In the genomic region with DNA sequence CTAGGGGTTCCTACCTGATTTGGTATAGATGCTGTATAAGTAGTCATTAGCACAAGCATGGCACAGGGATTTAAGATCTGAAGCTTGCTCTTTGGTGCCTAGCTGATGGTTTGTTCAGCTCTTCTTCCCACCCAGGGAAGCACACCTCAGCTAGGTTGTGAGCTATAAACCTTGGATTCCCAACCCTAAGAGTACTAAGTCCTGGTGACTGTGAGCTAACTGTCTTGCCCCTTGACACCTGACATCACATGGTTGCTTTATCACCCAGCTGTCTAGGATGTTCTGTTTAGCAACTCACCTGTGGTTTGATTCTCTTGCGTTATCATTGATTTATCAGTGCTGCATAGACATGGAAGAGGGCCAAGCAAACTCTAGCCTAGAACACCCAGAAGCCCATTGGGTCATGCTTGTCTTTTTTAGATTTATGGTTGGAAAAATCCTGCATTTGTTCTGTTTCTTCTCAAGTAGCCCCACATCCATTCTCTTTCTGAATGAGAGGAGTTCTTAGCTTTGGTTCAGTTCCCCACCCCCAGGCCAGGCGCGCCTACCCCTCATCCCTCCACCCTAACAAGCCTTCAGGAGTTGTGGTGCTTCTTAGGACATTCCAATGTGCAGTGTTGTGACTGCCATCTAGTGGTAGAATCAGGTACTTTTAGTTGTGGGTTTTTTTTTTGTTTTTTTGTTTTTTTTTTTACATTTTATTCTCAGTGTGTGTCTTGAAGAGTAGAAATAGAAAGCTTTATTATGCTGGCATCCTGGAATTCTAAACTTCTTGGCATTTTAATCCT, we compare ENCODE assay signal across 11 mouse cellular contexts.
DNase-seq lines count a peak whose midpoint lies in the region; ATAC-seq and TF ChIP-seq lines count a peak whose summit lies in the region.
"Had no signal": no experiment of that assay in that cellular context is flagged by ENCODE, and none has a peak within 500 bp of the region (broad histone marks: within the 10 kb centered on the region; RNA-seq: fewer than 3 reads in every experiment).

No protein-coding gene starts in this region.

- TF ChIP-seq POLR2A in bone marrow macrophage, adult 2 months (IDR thresholded peaks at IDR 0.05; ENCODE audit: borderline replicate concordance, low read depth, low read length) = no peak

- DNase-seq in cerebellum, adult 18-20 months = peak; percentile 25 to 42
- DNase-seq in lung, embryonic 14.5 days = peak; percentile 82
- no peak for DNase-seq in lung, postnatal 25 days (ENCODE audit: low spot score)
- peak; percentile 43 for DNase-seq in induced T-regulatory cell, adult 2 months (ENCODE audit: low read depth)
- DNase-seq in retina, adult 2 months (ENCODE audit: low read depth, low spot score) = peak; percentile 42

- no peak overlapping the region for H3K4me3 ChIP-seq in lung, embryonic 14.5 days (ENCODE audit: low read depth, low read length)
- H3K4me3 ChIP-seq in bone marrow macrophage, adult 2 months (ENCODE audit: insufficient read depth, low read length) = no peak overlapping the region
- H3K4me3 ChIP-seq: heart, embryonic 15.5 days; neural tube, embryonic 13.5 days had no signal

- WGBS in lung, embryonic 14.5 days = 38% methylated on average over 3 of the region's 3 CpGs

- peak; percentile 85 for TF ChIP-seq CTCF in lung, embryonic 14.5 days (IDR thresholded peaks at IDR 0.05; ENCODE audit: low read depth)
- peak; percentile 70 for TF ChIP-seq CTCF in bone marrow macrophage, adult 2 months (IDR thresholded peaks at IDR 0.05; ENCODE audit: low read depth, low read length)

- ATAC-seq in cerebellum, adult (ENCODE audit: insufficient number of reproducible peaks, low FRiP score, low TSS enrichment) = no peak
- ATAC-seq in lung, embryonic 14.5 days (ENCODE audit: insufficient read depth) = peak; percentile 66; the same call in 1 of the 2 replicates
- ATAC-seq in inflammation-experienced regulatory T-cells, adult 6 months = no peak

- no peak overlapping the region for H3K9ac ChIP-seq in lung, embryonic 14.5 days
- H3K9ac ChIP-seq: heart, embryonic 15.5 days; neural tube, embryonic 13.5 days had no signal

- no peaks in the 10 kb centered on the region for H3K4me1 ChIP-seq in lung, embryonic 14.5 days (ENCODE audit: insufficient read depth)
- no peaks in the 10 kb centered on the region for H3K4me1 ChIP-seq in bone marrow macrophage, adult 2 months (ENCODE audit: control insufficient read depth, insufficient read depth, low read length)
- H3K4me1 ChIP-seq: heart, embryonic 15.5 days; neural tube, embryonic 13.5 days had no signal

- no peak overlapping the region for H3K27ac ChIP-seq in lung, embryonic 14.5 days (ENCODE audit: low read depth)
- no peak overlapping the region for H3K27ac ChIP-seq in bone marrow macrophage, adult 2 months (ENCODE audit: insufficient read depth, low read depth, low read length)
- H3K27ac ChIP-seq: heart, embryonic 15.5 days; neural tube, embryonic 13.5 days had no signal

- no peaks in the 10 kb centered on the region for H3K36me3 ChIP-seq in lung, embryonic 14.5 days (ENCODE audit: insufficient read depth)
- H3K36me3 ChIP-seq: G1E; heart, embryonic 15.5 days; neural tube, embryonic 13.5 days had no signal

- no peaks in the 10 kb centered on the region for H3K27me3 ChIP-seq in lung, embryonic 14.5 days (ENCODE audit: insufficient read depth, low read length)
- H3K27me3 ChIP-seq: heart, embryonic 15.5 days; neural tube, embryonic 13.5 days had no signal

- no peaks in the 10 kb centered on the region for H3K9me3 ChIP-seq in lung, embryonic 14.5 days (ENCODE audit: low read depth, low read length)
- H3K9me3 ChIP-seq: heart, embryonic 15.5 days; neural tube, embryonic 13.5 days had no signal

- no peak overlapping the region for H3K4me2 ChIP-seq in lung, embryonic 14.5 days
- H3K4me2 ChIP-seq: heart, embryonic 15.5 days; neural tube, embryonic 13.5 days had no signal
